Comparison of ENCODE assay signal across 13 mouse cellular contexts in genomic region chr2:69952849-69953248, GRCm38 (mm10).
"Had no signal": no experiment of that assay in that cellular context is flagged by ENCODE, and none has a peak within 500 bp of the region (broad histone marks: within the 10 kb centered on the region; RNA-seq: fewer than 3 reads in every experiment).

No protein-coding gene starts in this region.

- DNase-seq: kidney, postnatal 36 days; layer of hippocampus, adult 9-11 months; layer of hippocampus, postnatal 36 days; lung, adult 18-20 months; right cerebral cortex, adult 18-20 months; right cerebral cortex, postnatal 25 days; thymus, adult 2 months; thymus, postnatal 25 days had no signal

- H3K27me3 ChIP-seq: limb, embryonic 13.5 days; midbrain, embryonic 12.5 days had no signal

- H3K4me1 ChIP-seq: limb, embryonic 13.5 days; midbrain, embryonic 12.5 days had no signal

- ATAC-seq: midbrain, embryonic 16.5 days had no signal

- H3K4me2 ChIP-seq: limb, embryonic 13.5 days; midbrain, embryonic 12.5 days had no signal

- H3K9me3 ChIP-seq: limb, embryonic 13.5 days; midbrain, embryonic 12.5 days had no signal

- H3K9ac ChIP-seq: limb, embryonic 13.5 days; liver, embryonic 14.5 days; midbrain, embryonic 12.5 days had no signal

- H3K4me3 ChIP-seq: limb, embryonic 13.5 days; midbrain, embryonic 12.5 days had no signal

- H3K27ac ChIP-seq: kidney, postnatal 0 days; limb, embryonic 13.5 days; liver, embryonic 14.5 days; midbrain, embryonic 12.5 days had no signal
